Mouse (Mus musculus): ENCODE data around the gene Fam19a5. TPM values are rescaled to one million over a fixed set of nuclear protein-coding genes. Genes with fewer than 3 reads are reported as not detected.

The Fam19a5 gene
- polyA plus RNA-seq, 1 experiment from 2014 or later, result 0.06 TPM

DNA sequence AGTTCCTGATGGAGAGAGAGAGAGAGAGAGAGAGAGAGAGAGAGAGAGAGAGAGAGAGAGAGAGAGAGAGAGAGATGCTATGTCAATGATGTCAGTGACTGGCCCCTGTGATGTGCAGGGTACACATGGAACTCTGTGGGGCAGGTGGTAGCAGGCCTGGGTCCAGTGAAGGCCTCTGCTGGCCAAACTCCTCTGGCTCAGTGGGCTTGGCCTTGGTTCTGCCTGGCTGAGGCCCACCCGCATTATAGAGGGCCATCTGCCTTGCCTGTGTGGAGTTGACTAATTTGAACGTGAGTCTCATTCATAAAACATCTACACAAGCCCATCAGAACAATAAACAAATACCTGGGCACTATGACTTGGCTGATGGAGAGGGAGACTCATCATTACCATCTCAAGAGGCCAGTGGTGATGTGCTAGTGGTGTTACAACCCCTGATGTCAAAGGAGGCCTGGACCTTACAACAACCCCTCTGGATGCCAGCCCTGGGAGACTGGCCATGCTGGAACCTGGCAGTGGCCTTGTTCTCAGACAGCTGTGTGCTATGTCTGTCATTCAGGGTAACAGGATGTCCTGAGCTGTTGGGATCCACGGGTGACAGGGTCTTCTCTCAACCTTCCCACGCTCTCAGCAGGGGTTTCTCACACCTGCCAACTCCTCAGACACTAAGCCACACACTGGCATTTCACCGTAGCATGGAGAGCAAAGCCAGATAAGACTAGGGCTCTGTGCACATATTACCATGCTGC is 102.4 kb downstream of the Fam19a5 start:
- WGBS (ENCODE audit: insufficient replicate concordance), result 37% methylated on average over 5 of the region's 5 CpGs
- Histone ChIP-seq H3K4me3 (ENCODE audit: low read depth, low read length) (no peak overlapping the region), H3K4me1 (ENCODE audit: control insufficient read depth, low read depth, low read length) (no peaks in the 10 kb centered on the region), H3K27me3 (ENCODE audit: control insufficient read depth, insufficient read depth, low read depth, low read length) (no peaks in the 10 kb centered on the region), H3K27ac (ENCODE audit: low read length) (no peak overlapping the region), H3K4me2 (ENCODE audit: low read depth, low read length) (no peak overlapping the region), H3K36me3 (ENCODE audit: control insufficient read depth, insufficient read depth) (no peaks in the 10 kb centered on the region), H3K9me3 (replicated peaks; ENCODE audit: control insufficient read depth, low read length) (no peaks in the 10 kb centered on the region), H3K9ac (ENCODE audit: low read depth, low read length) (no peak overlapping the region)
- ATAC-seq (ENCODE audit: low read depth), result no peak

DNA sequence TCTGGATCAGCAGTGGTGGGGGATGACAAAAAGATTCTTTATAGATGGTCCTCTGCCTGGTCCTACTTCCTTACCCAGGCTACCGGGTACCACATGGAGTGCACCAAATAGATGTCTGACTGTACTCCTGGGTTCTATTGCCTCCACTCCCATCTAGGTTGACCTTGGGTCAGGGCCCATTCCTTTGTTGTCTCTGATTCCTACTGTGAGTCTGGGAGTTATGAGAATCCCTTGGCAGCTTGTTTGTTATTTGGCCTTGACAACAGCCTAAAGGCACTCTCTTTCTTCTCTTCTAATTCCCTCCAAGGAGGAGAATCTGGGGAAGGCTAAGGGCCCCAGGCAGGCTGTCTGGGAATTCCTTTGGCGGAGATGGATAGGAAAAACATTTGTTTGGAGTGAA is 105.6 kb downstream of the Fam19a5 start:
- Histone ChIP-seq H3K4me2 (ENCODE audit: low read depth, low read length) (no peak overlapping the region), H3K9ac (ENCODE audit: low read depth, low read length) (no peak overlapping the region), H3K36me3 (ENCODE audit: control insufficient read depth, insufficient read depth) (no peaks in the 10 kb centered on the region), H3K4me1 (ENCODE audit: control insufficient read depth, low read depth, low read length) (no peaks in the 10 kb centered on the region), H3K27me3 (ENCODE audit: control insufficient read depth, insufficient read depth, low read depth, low read length) (no peaks in the 10 kb centered on the region), H3K27ac (ENCODE audit: low read length) (no peak overlapping the region), H3K4me3 (ENCODE audit: low read depth, low read length) (no peak overlapping the region), H3K9me3 (replicated peaks; ENCODE audit: control insufficient read depth, low read length) (no peaks in the 10 kb centered on the region)
- no peak for ATAC-seq (ENCODE audit: low read depth)
- WGBS (ENCODE audit: insufficient replicate concordance), result 70% methylated on average over 2 of the region's 2 CpGs

DNA sequence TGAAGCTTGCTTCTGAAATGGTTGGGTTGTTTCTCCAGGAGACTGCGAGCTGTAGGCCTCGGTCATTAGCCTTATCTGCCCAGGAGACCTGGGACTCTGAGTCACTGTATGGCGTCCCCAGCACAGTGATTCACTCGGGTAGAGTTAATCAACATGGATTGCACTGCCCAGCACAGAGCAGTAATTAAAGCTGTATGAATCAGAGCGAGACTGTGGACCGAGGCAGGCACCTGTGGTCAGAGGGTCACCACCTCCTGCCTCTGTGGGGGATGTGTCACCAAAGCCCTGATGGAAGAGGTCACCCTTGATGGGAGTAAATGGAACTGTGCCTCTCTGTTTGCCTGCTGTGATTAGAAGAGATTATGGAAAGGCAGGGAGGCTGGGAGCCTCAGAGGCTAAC is 110.5 kb downstream of the Fam19a5 start:
- Histone ChIP-seq H3K27me3 (ENCODE audit: control insufficient read depth, insufficient read depth, low read depth, low read length) (no peaks in the 10 kb centered on the region), H3K4me2 (ENCODE audit: low read depth, low read length) (no peak overlapping the region), H3K27ac (ENCODE audit: low read length) (no peak overlapping the region), H3K9me3 (replicated peaks; ENCODE audit: control insufficient read depth, low read length) (no peaks in the 10 kb centered on the region), H3K36me3 (ENCODE audit: control insufficient read depth, insufficient read depth) (no peaks in the 10 kb centered on the region), H3K4me3 (ENCODE audit: low read depth, low read length) (no peak overlapping the region), H3K9ac (ENCODE audit: low read depth, low read length) (no peak overlapping the region), H3K4me1 (ENCODE audit: control insufficient read depth, low read depth, low read length) (no peaks in the 10 kb centered on the region)
- WGBS (ENCODE audit: insufficient replicate concordance), result 53% methylated on average over 6 of the region's 6 CpGs
- no peak for ATAC-seq (ENCODE audit: low read depth)

DNA sequence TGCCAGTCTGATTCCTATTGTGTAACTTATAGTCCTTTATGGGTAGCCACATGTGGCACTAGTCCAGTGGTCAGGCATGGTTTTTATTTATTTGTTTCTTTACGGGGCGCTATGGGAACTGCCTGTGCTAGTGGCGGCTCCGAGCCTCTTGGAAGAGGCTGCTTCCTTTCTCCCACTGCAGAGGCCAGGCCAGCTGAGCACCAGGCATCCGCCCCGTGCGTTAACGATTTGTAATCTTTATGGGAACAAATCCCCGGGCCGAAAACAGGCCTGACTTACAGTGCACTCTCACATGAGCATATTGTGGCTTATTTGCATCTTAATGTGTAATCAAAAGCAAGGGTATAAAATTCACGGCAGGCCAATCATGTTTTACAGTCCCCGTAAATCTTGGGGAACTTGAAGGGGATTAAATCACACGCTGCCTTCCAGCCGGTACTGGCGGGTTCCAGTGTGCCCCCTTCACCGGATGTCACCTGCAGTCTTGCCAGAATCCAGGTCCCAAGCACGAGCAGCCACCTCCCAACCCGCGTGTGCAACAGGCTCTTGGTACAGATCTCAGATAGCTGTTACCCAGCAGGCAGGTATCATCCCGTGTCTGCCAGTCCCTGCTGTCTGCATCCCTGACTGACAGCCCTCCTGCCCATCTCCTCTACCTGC is 112.5 kb downstream of the Fam19a5 start:
- Histone ChIP-seq H3K9ac (ENCODE audit: low read depth, low read length) (no peak overlapping the region), H3K27ac (ENCODE audit: low read length) (no peak overlapping the region), H3K9me3 (replicated peaks; ENCODE audit: control insufficient read depth, low read length) (no peaks in the 10 kb centered on the region), H3K27me3 (ENCODE audit: control insufficient read depth, insufficient read depth, low read depth, low read length) (no peaks in the 10 kb centered on the region), H3K4me1 (ENCODE audit: control insufficient read depth, low read depth, low read length) (no peaks in the 10 kb centered on the region), H3K4me2 (ENCODE audit: low read depth, low read length) (no peak overlapping the region), H3K36me3 (ENCODE audit: control insufficient read depth, insufficient read depth) (no peaks in the 10 kb centered on the region), H3K4me3 (ENCODE audit: low read depth, low read length) (no peak overlapping the region)
- ATAC-seq (ENCODE audit: low read depth), result no peak
- WGBS (ENCODE audit: insufficient replicate concordance), result 53% methylated on average over 20 of the region's 20 CpGs

DNA sequence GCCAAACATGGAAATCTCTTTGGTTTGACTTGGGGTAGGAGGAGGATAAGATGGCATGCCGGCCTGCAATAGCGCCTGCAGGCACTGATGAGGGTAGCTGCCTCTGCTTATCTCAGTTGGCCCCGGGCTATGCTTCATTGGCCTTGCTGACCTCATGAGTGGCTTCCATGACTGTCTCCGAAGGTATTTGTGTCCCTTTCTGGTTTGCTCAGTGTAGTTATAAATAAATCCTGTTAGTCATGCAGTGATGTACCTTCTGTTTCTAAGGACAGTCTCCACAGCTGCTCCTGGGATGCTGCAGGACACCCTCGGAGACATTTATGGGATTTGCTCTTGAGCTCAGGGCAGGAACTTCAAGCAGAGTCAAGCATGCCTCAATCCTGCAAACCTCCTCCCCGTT is 115.6 kb downstream of the Fam19a5 start:
- Histone ChIP-seq H3K4me2 (ENCODE audit: low read depth, low read length) (no peak overlapping the region), H3K36me3 (ENCODE audit: control insufficient read depth, insufficient read depth) (no peaks in the 10 kb centered on the region), H3K27ac (ENCODE audit: low read length) (no peak overlapping the region), H3K9ac (ENCODE audit: low read depth, low read length) (no peak overlapping the region), H3K27me3 (ENCODE audit: control insufficient read depth, insufficient read depth, low read depth, low read length) (no peaks in the 10 kb centered on the region), H3K4me1 (ENCODE audit: control insufficient read depth, low read depth, low read length) (no peaks in the 10 kb centered on the region), H3K4me3 (ENCODE audit: low read depth, low read length) (no peak overlapping the region), H3K9me3 (replicated peaks; ENCODE audit: control insufficient read depth, low read length) (no peaks in the 10 kb centered on the region)
- no peak for ATAC-seq (ENCODE audit: low read depth)
- 68% methylated on average over 6 of the region's 6 CpGs for WGBS (ENCODE audit: insufficient replicate concordance)

DNA sequence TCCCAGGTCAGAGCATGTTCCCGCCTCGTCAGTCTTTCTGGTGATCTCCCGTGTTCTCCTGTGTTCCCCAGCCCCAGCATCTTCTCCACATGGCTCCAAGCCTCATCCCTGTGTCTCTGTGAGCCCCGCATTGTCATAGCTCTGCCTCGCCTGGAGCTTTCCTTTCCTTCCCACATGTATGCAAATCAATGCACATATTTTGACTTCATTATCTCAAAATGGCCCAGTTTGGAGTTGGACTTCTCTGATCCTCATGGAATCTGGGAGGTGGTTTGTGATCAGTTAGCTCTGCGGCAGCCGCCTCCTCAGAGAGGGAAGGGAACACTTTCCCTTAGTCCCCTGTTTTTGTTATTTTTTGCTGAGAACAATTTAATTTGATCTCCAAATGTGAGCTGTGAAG is 117.9 kb downstream of the Fam19a5 start:
- Histone ChIP-seq H3K9ac (ENCODE audit: low read depth, low read length) (no peak overlapping the region), H3K4me2 (ENCODE audit: low read depth, low read length) (no peak overlapping the region), H3K4me3 (ENCODE audit: low read depth, low read length) (no peak overlapping the region), H3K4me1 (ENCODE audit: control insufficient read depth, low read depth, low read length) (no peaks in the 10 kb centered on the region), H3K36me3 (ENCODE audit: control insufficient read depth, insufficient read depth) (no peaks in the 10 kb centered on the region), H3K27ac (ENCODE audit: low read length) (no peak overlapping the region), H3K9me3 (replicated peaks; ENCODE audit: control insufficient read depth, low read length) (no peaks in the 10 kb centered on the region), H3K27me3 (ENCODE audit: control insufficient read depth, insufficient read depth, low read depth, low read length) (no peaks in the 10 kb centered on the region)
- no peak for ATAC-seq (ENCODE audit: low read depth)
- WGBS (ENCODE audit: insufficient replicate concordance), result 75% methylated on average over 7 of the region's 7 CpGs

DNA sequence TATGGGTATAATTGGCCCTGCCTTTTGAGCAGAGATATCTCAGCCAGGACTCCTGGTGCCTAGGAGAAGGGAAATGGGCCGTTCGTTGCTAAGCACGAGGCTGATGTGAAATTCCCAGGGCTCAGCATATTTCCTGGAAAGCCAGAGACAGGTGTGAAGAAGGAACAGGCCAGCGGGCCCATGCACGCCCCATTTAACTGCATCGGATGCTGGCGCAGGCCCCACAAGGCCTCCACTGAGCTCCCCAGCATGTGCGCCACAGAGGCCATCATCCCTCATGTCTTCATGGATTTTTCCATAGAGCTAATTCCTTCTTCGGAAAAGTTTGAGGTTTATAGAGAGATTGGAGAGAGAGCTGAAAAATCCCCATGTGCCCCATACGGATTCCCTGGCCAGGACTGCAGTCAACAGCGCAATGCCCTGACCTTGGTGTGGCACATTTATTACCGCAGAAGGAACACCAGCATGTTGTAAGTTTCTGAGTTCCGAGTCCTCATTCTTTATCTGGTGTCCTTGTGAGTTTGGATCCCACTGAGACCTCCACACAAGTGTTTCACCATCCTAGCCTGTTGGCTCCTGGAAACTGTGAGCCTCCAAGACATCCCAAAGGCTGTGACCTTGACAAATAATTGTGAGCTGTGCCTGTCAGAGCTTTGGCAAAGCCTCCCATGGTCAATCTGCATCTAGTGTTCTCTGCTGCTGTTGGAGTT is 122.1 kb downstream of the Fam19a5 start:
- no peak for ATAC-seq (ENCODE audit: low read depth)
- H3K36me3 ChIP-seq (ENCODE audit: control insufficient read depth, insufficient read depth), result no peaks in the 10 kb centered on the region
- no peaks in the 10 kb centered on the region for H3K9me3 ChIP-seq (replicated peaks; ENCODE audit: control insufficient read depth, low read length)
- no peak overlapping the region for H3K4me2 ChIP-seq (ENCODE audit: low read depth, low read length)
- H3K9ac ChIP-seq (ENCODE audit: low read depth, low read length), result no peak overlapping the region
- no peak overlapping the region for H3K4me3 ChIP-seq (ENCODE audit: low read depth, low read length)
- 71% methylated on average over 13 of the region's 13 CpGs for WGBS (ENCODE audit: insufficient replicate concordance)
- H3K27ac ChIP-seq (ENCODE audit: low read length), result no peak overlapping the region
- H3K4me1 ChIP-seq (ENCODE audit: control insufficient read depth, low read depth, low read length), result no peaks in the 10 kb centered on the region
- no peaks in the 10 kb centered on the region for H3K27me3 ChIP-seq (ENCODE audit: control insufficient read depth, insufficient read depth, low read depth, low read length)

DNA sequence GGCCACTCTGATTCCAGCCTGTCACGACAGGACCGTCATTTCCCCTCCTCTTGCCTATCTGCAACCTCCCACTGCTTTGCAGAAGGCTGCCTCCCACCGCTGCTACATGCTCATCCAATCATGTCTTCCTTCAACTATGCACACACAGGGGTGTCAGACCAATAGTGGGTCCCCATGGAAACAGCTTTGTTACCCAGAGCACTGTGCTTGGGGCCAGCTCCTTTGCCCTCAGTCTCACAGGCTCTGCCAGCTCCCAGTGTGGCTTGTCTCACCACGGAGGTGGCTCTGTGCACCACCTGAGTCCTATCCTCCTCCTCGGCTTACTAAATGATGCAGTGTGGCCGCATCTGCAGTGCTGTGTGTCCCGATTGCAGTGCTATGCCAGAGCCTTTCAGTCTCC is 123.3 kb downstream of the Fam19a5 start:
- 60% methylated on average over 7 of the region's 7 CpGs for WGBS (ENCODE audit: insufficient replicate concordance)
- no peaks in the 10 kb centered on the region for H3K36me3 ChIP-seq (ENCODE audit: control insufficient read depth, insufficient read depth)
- H3K9ac ChIP-seq (ENCODE audit: low read depth, low read length), result no peak overlapping the region
- H3K9me3 ChIP-seq (replicated peaks; ENCODE audit: control insufficient read depth, low read length), result no peaks in the 10 kb centered on the region
- no peak overlapping the region for H3K4me2 ChIP-seq (ENCODE audit: low read depth, low read length)
- no peaks in the 10 kb centered on the region for H3K4me1 ChIP-seq (ENCODE audit: control insufficient read depth, low read depth, low read length)
- H3K27me3 ChIP-seq (ENCODE audit: control insufficient read depth, insufficient read depth, low read depth, low read length), result no peaks in the 10 kb centered on the region
- no peak overlapping the region for H3K27ac ChIP-seq (ENCODE audit: low read length)
- ATAC-seq (ENCODE audit: low read depth), result no peak
- H3K4me3 ChIP-seq (ENCODE audit: low read depth, low read length), result no peak overlapping the region

DNA sequence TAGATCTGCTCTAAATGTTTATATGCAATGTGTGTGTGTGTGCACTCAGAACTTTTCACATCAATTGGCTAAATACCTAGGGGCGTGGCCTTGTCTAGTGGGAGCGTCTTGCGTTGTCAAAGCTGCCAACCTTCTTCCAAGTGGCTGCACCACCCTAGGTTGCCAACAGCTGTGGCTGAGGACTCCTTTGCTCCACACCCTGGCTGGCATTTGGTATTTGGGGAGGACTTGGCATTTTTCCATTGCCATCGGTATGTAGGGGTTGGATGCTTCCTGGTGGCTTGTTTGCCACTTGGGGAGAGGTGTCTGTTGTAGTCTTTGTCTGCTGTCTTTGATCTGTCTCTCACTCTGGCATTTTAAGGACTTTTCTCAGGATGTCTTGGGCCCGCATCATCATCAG is 124.0 kb downstream of the Fam19a5 start:
- H3K9ac ChIP-seq (ENCODE audit: low read depth, low read length), result no peak overlapping the region
- H3K9me3 ChIP-seq (replicated peaks; ENCODE audit: control insufficient read depth, low read length), result no peaks in the 10 kb centered on the region
- ATAC-seq (ENCODE audit: low read depth), result no peak
- H3K4me3 ChIP-seq (ENCODE audit: low read depth, low read length), result no peak overlapping the region
- no peaks in the 10 kb centered on the region for H3K4me1 ChIP-seq (ENCODE audit: control insufficient read depth, low read depth, low read length)
- no peak overlapping the region for H3K4me2 ChIP-seq (ENCODE audit: low read depth, low read length)
- 65% methylated on average over 5 of the region's 5 CpGs for WGBS (ENCODE audit: insufficient replicate concordance)
- no peaks in the 10 kb centered on the region for H3K27me3 ChIP-seq (ENCODE audit: control insufficient read depth, insufficient read depth, low read depth, low read length)
- no peak overlapping the region for H3K27ac ChIP-seq (ENCODE audit: low read length)
- H3K36me3 ChIP-seq (ENCODE audit: control insufficient read depth, insufficient read depth), result no peaks in the 10 kb centered on the region

Data from liver, embryonic 16.5 days (tissue).